Mouse (Mus musculus): ENCODE data around the gene Stfa3.
A peak's percentile ranks its signal among the peaks of the same experiment; 100 is the strongest.
"Not testable (repeated sequence)": the region's sequence is repeated elsewhere in the genome, so short reads cannot be mapped to it uniquely, and the experiment has no call there.

Stfa3 gene

GRCm38 (mm10) chr16:36455342-36455802 is at the start of gene Stfa3:
Gene Stfa3, minus strand, starts transcription at chr16:36455392.
- no peak for DNase-seq (ENCODE audit: low read depth, low spot score)

- DNase-seq (ENCODE audit: low read depth, low spot score), result peak; percentile 14
Observed at GRCm38 (mm10) chr16:36502286-36502685, 47.1 kb upstream of the Stfa3 start.

GRCm38 (mm10) chr16:36492420-36492819 is 37.2 kb upstream of the Stfa3 start:
- DNase-seq (ENCODE audit: low read depth, low spot score), result no peak

GRCm38 (mm10) chr16:36476866-36477265 is 21.7 kb upstream of the Stfa3 start:
- no peak for DNase-seq (ENCODE audit: low read depth, low spot score)

- DNase-seq (ENCODE audit: low read depth, low spot score), result no peak
Observed at GRCm38 (mm10) chr16:36475530-36475929, 20.3 kb upstream of the Stfa3 start.

GRCm38 (mm10) chr16:36474849-36475248 is 19.7 kb upstream of the Stfa3 start:
- no peak for DNase-seq (ENCODE audit: low read depth, low spot score)

- peak; percentile 32 for DNase-seq (ENCODE audit: low read depth, low spot score)
Observed at GRCm38 (mm10) chr16:36473217-36474216, 18.3 kb upstream of the Stfa3 start.

- no peak for DNase-seq (ENCODE audit: low read depth, low spot score)
Observed at GRCm38 (mm10) chr16:36471066-36471633, 16.0 kb upstream of the Stfa3 start.

- DNase-seq (ENCODE audit: low read depth, low spot score), result peak; percentile 71
Observed at GRCm38 (mm10) chr16:36469955-36470478, 14.8 kb upstream of the Stfa3 start.

- no peak for DNase-seq (ENCODE audit: low read depth, low spot score)
Observed at GRCm38 (mm10) chr16:36469367-36469766, 14.2 kb upstream of the Stfa3 start.

GRCm38 (mm10) chr16:36468862-36469261 is 13.7 kb upstream of the Stfa3 start:
- DNase-seq (ENCODE audit: low read depth, low spot score), result peak; percentile 78

GRCm38 (mm10) chr16:36467936-36468335 is 12.7 kb upstream of the Stfa3 start:
- DNase-seq (ENCODE audit: low read depth, low spot score), result no peak

- no peak for DNase-seq (ENCODE audit: low read depth, low spot score)
Observed at GRCm38 (mm10) chr16:36465436-36465835, 10.2 kb upstream of the Stfa3 start.

- DNase-seq (ENCODE audit: low read depth, low spot score), result no peak
Observed at GRCm38 (mm10) chr16:36464076-36464475, 8.9 kb upstream of the Stfa3 start.

- DNase-seq (ENCODE audit: low read depth, low spot score), result no peak
Observed at GRCm38 (mm10) chr16:36460426-36460825, 5.2 kb upstream of the Stfa3 start.

GRCm38 (mm10) chr16:36420979-36421378 is 34.2 kb downstream of the Stfa3 start:
- DNase-seq (ENCODE audit: low read depth, low spot score), result not testable (repeated sequence)

- DNase-seq (ENCODE audit: low read depth, low spot score), result no peak
Observed at GRCm38 (mm10) chr16:36408357-36408756, 46.8 kb downstream of the Stfa3 start, which contains the start of gene Stfa2. Gene Stfa2, minus strand, starts transcription at chr16:36408457.

All from ES-CJ7 (cell line).